17 mouse cellular contexts compared by ENCODE assay signal in genomic region chr2:171742706-171743105, GRCm38 (mm10).
"Had no signal": no experiment of that assay in that cellular context is flagged by ENCODE, and none has a peak within 500 bp of the region (broad histone marks: within the 10 kb centered on the region; RNA-seq: fewer than 3 reads in every experiment).

No protein-coding gene starts in this region.

- ATAC-seq: midbrain, embryonic 16.5 days had no signal

- H3K4me1 ChIP-seq: liver, embryonic 15.5 days; megakaryocyte, embryonic 14.5 days; midbrain, embryonic 12.5 days; neural tube, embryonic 15.5 days had no signal

- H3K4me2 ChIP-seq: liver, embryonic 11.5 days; liver, embryonic 15.5 days; midbrain, embryonic 12.5 days; neural tube, embryonic 15.5 days had no signal

- DNase-seq: kidney, adult 11 months; kidney, adult 9 months; kidney, postnatal 36 days; layer of hippocampus, adult 9-11 months; layer of hippocampus, postnatal 36 days; lung, adult 2 months; right cerebral cortex, adult 18-20 months; right cerebral cortex, postnatal 25 days; thymus, postnatal 36 days had no signal

- H3K36me3 ChIP-seq: liver, embryonic 15.5 days; midbrain, embryonic 12.5 days; neural tube, embryonic 15.5 days had no signal

- H3K9ac ChIP-seq: liver, embryonic 15.5 days; midbrain, embryonic 12.5 days; neural tube, embryonic 15.5 days had no signal

- H3K9me3 ChIP-seq: neural tube, embryonic 15.5 days had no signal

- H3K27ac ChIP-seq: kidney, postnatal 0 days; liver, embryonic 15.5 days; macrophage; midbrain, embryonic 12.5 days; neural tube, embryonic 15.5 days had no signal

- H3K4me3 ChIP-seq: liver, embryonic 15.5 days; megakaryocyte, embryonic 14.5 days; midbrain, embryonic 12.5 days; neural tube, embryonic 15.5 days had no signal

- H3K27me3 ChIP-seq: liver, embryonic 15.5 days; megakaryocyte, embryonic 14.5 days; midbrain, embryonic 12.5 days; neural tube, embryonic 15.5 days had no signal
